Mouse (Mus musculus) lung, embryonic 16.5 days (tissue): Measurements from ENCODE around the gene Fbxo40. TPM values are rescaled to one million over a fixed set of nuclear protein-coding genes. Genes with fewer than 3 reads are reported as not detected.

Experiments used
- ATAC-seq: fragments of 200-750 bp; cut with Nextera tagmentation; 2 replicates; pipeline ENCODE4 v1.8.0; 2017; ENCODE audit warnings: low read depth, mild to moderate bottlenecking, moderate library complexity
- H3K27ac ChIP-seq: fragments of 300-500 bp; sonication (generic); 2 replicates; pipeline ENCODE4 v1.5.1; 2014; ENCODE audit warnings: mild to moderate bottlenecking, control low read depth, low read length
- H3K27me3 ChIP-seq: fragments of 300-500 bp; sonication (generic); 2 replicates; pipeline ENCODE4 v1.6.1; 2014; ENCODE audit warnings: low read depth, low read length, mixed read lengths; ENCODE audit not compliant: control insufficient read depth, insufficient read depth
- H3K36me3 ChIP-seq: fragments of 300-500 bp; sonication (generic); 2 replicates; pipeline ENCODE4 v1.6.1; 2014; ENCODE audit warnings: low read length; ENCODE audit not compliant: control insufficient read depth, insufficient read depth
- H3K4me1 ChIP-seq: fragments of 300-500 bp; sonication (generic); replicated peaks from 2 replicates; pipeline ENCODE4 v1.6.1; 2014; ENCODE audit warnings: low read length, mixed read lengths; ENCODE audit not compliant: control insufficient read depth, insufficient read depth
- H3K4me2 ChIP-seq: fragments of 300-500 bp; sonication (generic); 2 replicates; pipeline ENCODE4 v1.6.1; 2014; ENCODE audit warnings: low read depth, low read length, control low read depth
- H3K4me3 ChIP-seq: fragments of 300-500 bp; sonication (generic); 2 replicates; pipeline ENCODE4 v1.5.1; 2014; ENCODE audit warnings: mild to moderate bottlenecking, low read length, control low read depth
- H3K9ac ChIP-seq: fragments of 300-500 bp; sonication (generic); 2 replicates; pipeline ENCODE4 v1.6.1; 2014; ENCODE audit warnings: low read length, control low read depth
- H3K9me3 ChIP-seq: fragments of 300-500 bp; sonication (generic); 2 replicates; pipeline ENCODE4 v1.6.1; 2016; ENCODE audit warnings: low read length; ENCODE audit not compliant: control insufficient read depth
- WGBS: fragments of 180-500 bp; shearing (Covaris S2); extraction: QIAGEN DNeasy Blood & Tissue Kit; methylation state at CpG from one replicate; pipeline ENCODE4 v1.1.7; 2014; 5-methylcytosine and 5-hydroxymethylcytosine counted together
- polyA plus RNA-seq: library from polyadenylated mRNA; unstranded; fragments of >200 nt; fragmentation: Nextera tagmentation; extraction: Ambion mirVana; gene quantifications from 2 replicates; pipeline ENCODE4 v1.2.1, GENCODE M21; 2015

Gene Fbxo40
- polyA plus RNA-seq, 1 experiment from 2014 or later, result 0.26 TPM

DNA sequence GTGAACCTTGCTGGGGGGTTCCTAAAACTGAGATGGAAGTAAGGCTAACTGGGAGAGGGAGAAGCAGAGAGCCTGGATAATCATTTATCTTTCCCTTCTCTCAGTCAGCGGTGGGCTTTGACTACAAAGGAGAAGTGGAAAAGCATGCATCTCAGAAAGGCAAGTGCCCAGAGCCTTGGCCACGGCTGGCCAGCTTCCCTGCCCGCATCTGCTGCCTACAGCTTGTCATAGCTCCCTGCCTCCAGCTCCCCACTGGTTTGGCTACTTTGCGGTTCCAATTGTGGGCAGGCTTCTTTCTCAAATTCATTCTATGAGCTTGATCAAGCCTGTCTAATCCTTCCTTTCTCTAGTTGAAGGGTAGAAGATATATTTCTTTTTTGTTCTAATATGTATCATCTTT, 39.2 kb downstream of the Fbxo40 start:
- Histone ChIP-seq H3K27ac (no peak overlapping the region), H3K27me3 (no peaks in the 10 kb centered on the region), H3K4me3 (no peak overlapping the region), H3K36me3 (no peaks in the 10 kb centered on the region), H3K9me3 (no peaks in the 10 kb centered on the region), H3K4me2 (no peak overlapping the region), H3K9ac (no peak overlapping the region), H3K4me1 (no peaks in the 10 kb centered on the region)
- 52% methylated on average over 4 of the region's 4 CpGs for WGBS
- ATAC-seq, result no peak

DNA sequence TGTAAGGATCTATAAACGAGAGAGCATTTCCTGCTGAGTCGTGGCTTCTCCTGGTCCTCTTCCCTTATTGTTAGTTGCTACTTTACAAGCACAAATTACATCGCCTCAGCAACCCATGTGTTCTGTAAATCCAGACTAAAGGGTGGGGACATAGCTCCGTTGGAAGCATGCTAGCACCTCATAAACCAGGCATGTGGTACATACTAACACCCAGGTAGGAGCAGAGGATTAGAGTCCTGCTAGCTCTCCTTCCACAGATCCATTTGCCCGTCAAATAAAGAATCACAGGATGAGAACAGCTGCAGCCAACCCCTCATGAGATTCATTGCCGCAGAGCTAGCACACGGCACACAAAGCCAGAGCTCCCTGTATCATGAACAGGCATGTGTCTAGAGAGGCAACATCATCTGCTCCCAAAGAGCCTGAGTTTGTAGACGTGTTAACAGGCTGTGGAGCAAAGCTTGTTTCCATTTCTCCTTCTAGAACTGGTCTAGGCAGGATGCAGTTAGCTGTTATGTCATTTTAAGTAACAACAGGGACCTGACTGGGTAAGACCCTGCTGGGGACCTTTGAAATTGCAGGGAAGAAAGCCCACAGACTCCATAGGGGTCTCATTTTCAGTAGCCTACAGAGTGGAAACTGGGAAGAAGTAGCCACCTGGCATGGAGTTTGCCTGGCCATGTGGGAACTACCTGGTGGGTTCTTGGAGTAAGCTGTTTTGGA, 40.5 kb downstream of the Fbxo40 start:
- 52% methylated on average over 8 of the region's 8 CpGs for WGBS
- no peak for ATAC-seq
- H3K9ac ChIP-seq, result no peak overlapping the region

DNA sequence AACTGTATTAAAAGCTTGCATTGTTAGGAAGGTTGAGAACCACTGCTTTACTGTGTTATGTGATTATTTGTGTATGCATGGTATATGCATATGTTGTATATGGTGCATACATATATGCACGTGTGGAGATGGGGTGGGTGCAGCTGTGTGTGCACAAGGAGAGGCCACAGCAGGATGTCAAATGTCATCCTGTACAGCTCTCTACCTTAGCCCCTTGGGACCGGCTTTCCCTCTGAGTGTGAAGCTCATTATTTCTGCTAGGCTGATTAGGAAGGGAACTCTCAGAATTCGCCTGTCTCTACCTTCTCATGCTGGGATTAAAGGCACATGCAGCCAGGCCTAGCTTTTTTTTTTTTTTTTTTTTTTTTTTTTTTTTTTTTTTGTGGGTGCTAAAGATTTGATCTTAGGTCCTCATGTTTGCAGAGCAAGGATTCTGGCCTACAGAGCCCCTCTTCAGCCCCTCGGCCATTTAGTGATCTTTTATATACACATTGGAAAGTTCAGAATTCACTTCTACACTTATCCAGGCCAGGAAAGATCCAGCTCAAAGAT, 42.5 kb downstream of the Fbxo40 start:
- H3K36me3 ChIP-seq, result no peaks in the 10 kb centered on the region
- H3K27ac ChIP-seq, result no peak overlapping the region
- no peaks in the 10 kb centered on the region for H3K27me3 ChIP-seq
- no peak overlapping the region for H3K9ac ChIP-seq
- H3K9me3 ChIP-seq, result no peaks in the 10 kb centered on the region
- ATAC-seq, result no peak
- WGBS, result 44% methylated on average over 4 of the region's 4 CpGs
- H3K4me3 ChIP-seq, result no peak overlapping the region
- no peak overlapping the region for H3K4me2 ChIP-seq
- H3K4me1 ChIP-seq, result no peaks in the 10 kb centered on the region

More for the DNA sequence above, 40.5 kb downstream of the Fbxo40 start:
- H3K4me1 ChIP-seq, result no peaks in the 10 kb centered on the region
- H3K4me3 ChIP-seq, result no peak overlapping the region
- H3K4me2 ChIP-seq, result no peak overlapping the region
- no peaks in the 10 kb centered on the region for H3K36me3 ChIP-seq
- H3K27me3 ChIP-seq, result no peaks in the 10 kb centered on the region
- no peak overlapping the region for H3K27ac ChIP-seq
- no peaks in the 10 kb centered on the region for H3K9me3 ChIP-seq

DNA sequence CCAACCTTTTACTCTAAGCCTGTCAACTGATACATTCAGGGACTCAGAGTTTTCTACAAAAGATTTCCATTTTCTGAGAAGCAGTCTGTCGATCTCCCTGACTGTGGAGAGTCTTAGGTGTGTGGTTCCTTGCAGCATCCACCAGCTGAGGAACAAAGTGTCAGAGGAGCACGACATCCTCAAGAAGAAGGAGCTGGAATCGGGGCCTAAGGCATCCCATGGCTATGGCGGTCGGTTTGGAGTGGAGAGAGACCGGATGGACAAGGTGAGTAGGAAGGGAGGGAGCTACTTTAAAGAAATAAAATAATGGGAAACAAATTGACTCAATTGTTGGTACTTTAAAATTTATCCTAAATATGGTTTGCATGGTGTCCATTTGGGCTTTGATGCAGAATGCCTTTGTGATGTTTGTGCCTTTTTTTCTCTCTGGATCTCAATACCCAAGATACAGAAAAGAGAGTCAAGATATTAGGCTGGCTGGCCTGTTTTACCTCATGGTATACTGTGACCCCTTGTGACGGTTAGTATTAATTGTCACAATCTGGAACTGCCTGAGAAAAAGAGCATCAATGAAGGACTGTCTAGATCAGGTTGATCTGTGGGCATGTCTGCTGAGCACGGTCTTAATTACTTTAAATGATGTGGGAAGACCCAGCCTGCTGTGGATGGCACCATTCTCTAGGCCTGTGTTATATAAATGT, 43.7 kb downstream of the Fbxo40 start:
- no peak overlapping the region for H3K9ac ChIP-seq
- no peaks in the 10 kb centered on the region for H3K4me1 ChIP-seq
- H3K4me3 ChIP-seq, result no peak overlapping the region
- H3K9me3 ChIP-seq, result no peaks in the 10 kb centered on the region
- ATAC-seq, result no peak
- H3K36me3 ChIP-seq, result no peaks in the 10 kb centered on the region
- no peaks in the 10 kb centered on the region for H3K27me3 ChIP-seq
- H3K27ac ChIP-seq, result no peak overlapping the region
- 75% methylated on average over 8 of the region's 8 CpGs for WGBS
- no peak overlapping the region for H3K4me2 ChIP-seq

DNA sequence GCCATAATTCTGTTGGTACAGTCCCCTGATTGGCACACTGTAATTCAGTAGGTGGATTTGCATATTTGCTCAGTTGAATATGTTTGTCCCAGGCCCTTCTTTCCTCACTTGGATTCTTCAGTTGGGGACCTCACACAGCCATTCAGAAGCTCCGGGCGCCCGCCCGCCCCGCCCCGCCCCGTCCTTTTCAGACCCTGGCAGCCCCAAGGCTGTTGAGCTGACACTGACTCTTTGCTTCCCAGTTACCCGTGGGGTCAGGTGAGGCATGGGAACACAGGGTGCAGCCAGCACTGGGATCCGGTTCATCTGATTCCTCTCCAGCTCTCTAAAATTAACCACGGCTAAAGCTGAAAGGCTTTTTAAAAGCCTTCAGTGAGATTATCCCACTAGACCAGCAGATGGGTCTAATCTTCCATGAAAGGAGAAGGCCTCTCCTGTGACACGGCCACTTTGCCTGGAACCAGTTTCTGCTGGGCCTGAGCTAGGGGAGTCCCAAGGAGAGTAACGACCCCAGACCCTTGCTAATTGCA, 45.3 kb downstream of the Fbxo40 start:
- no peaks in the 10 kb centered on the region for H3K36me3 ChIP-seq
- ATAC-seq, result no peak
- WGBS, result 63% methylated on average over 12 of the region's 12 CpGs
- no peak overlapping the region for H3K9ac ChIP-seq
- no peak overlapping the region for H3K27ac ChIP-seq
- H3K4me2 ChIP-seq, result no peak overlapping the region
- no peaks in the 10 kb centered on the region for H3K27me3 ChIP-seq
- no peaks in the 10 kb centered on the region for H3K4me1 ChIP-seq
- no peak overlapping the region for H3K4me3 ChIP-seq
- H3K9me3 ChIP-seq, result no peaks in the 10 kb centered on the region

DNA sequence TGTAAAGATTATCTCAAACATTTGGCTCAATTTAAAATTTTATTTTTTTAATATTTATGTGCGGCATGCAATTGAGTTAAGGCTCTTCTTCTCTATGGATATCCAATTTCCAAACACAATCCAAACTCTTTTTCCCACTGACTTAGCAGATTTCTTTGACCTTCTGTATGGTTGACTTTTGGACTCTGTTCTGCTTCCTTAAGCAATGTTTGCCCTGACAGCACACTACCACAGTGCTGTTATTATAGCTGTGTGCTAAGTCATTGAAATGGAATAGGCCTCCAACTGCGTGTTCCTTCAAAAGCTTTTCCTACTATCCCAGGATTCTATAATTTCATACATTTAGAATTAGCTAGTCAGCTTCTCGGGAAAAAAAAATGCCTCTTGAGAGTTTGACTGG, 46.7 kb downstream of the Fbxo40 start:
- no peaks in the 10 kb centered on the region for H3K36me3 ChIP-seq
- H3K27ac ChIP-seq, result no peak overlapping the region
- H3K9ac ChIP-seq, result no peak overlapping the region
- H3K27me3 ChIP-seq, result no peaks in the 10 kb centered on the region
- H3K4me2 ChIP-seq, result no peak overlapping the region
- no peak overlapping the region for H3K4me3 ChIP-seq
- WGBS, result 91% methylated on average over 3 of the region's 3 CpGs
- H3K4me1 ChIP-seq, result no peaks in the 10 kb centered on the region
- ATAC-seq, result no peak
- H3K9me3 ChIP-seq, result no peaks in the 10 kb centered on the region

DNA sequence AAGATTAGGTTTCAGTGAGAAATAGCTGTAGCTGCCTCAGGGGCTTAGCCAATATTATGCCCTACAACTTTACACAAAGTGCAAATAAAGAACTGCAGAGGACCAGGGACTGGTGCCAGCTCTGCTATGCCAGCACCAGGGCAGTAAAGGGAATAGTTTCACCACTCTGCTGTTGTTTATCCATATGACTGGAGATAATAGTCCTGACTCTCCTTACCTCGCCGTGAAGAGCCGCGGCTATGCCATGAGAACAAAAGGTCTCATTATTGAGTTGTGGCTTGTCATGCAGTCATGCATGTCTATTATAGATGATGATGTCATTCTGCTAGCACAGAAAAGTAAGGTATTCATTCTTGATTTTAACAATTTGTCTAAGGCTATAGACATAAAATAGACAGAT, 48.4 kb downstream of the Fbxo40 start:
- H3K36me3 ChIP-seq, result no peaks in the 10 kb centered on the region
- H3K4me1 ChIP-seq, result no peaks in the 10 kb centered on the region
- H3K9ac ChIP-seq, result no peak overlapping the region
- ATAC-seq, result no peak
- WGBS, result 65% methylated on average over 4 of the region's 4 CpGs
- no peak overlapping the region for H3K4me3 ChIP-seq
- no peak overlapping the region for H3K27ac ChIP-seq
- no peak overlapping the region for H3K4me2 ChIP-seq
- no peaks in the 10 kb centered on the region for H3K27me3 ChIP-seq
- no peaks in the 10 kb centered on the region for H3K9me3 ChIP-seq

DNA sequence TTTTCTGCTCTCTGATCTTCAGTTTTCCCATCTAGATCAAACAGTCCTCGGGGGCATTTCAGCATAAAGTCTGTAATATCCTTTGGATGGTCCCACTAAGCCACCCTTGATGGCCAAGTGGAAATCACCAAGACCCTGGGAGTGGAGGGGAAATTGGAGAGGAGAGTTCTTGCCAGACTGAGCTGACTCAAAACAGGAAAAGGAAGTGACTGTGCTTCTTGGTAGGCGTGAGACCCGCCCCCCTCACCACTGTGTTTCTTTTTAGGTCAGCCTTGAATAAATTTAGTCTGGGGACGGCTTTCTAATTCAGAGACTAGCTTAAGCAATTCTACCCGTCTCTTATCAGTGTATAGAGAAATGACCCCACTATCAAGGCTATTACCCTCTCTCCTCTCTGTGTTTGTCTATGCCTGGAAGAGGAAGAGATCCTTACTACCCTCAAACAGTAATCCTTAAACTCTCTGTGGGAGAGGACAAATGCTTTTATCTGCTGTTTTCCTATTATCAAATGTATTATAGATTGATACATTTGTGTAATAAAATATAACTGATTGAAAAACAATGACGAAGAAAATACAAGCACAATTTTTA, 49.0 kb downstream of the Fbxo40 start:
- no peaks in the 10 kb centered on the region for H3K9me3 ChIP-seq
- H3K27me3 ChIP-seq, result no peaks in the 10 kb centered on the region
- no peak overlapping the region for H3K4me2 ChIP-seq
- no peak overlapping the region for H3K27ac ChIP-seq
- H3K9ac ChIP-seq, result no peak overlapping the region
- no peak for ATAC-seq
- no peaks in the 10 kb centered on the region for H3K36me3 ChIP-seq
- no peak overlapping the region for H3K4me3 ChIP-seq
- no peaks in the 10 kb centered on the region for H3K4me1 ChIP-seq
- 51% methylated on average over 6 of the region's 6 CpGs for WGBS

DNA sequence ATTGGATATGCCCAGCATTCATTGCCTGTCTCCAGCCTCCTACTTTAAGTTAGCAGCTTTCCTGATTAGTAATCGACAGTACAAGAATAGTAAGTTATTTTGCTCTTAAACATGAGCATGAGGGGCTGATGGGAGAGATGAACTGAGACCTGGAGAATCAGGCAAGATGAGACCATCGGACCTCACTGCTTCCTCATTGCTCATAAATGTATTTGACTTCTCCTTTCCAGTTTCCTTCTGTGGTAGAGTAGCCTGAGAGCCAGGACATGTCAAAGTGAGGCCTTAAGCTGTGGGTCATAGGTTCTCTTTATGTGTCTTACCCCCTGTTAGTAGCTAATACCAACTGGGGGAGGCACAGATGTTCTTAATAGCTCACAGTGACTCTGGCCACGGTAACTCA, 54.5 kb downstream of the Fbxo40 start:
- 80% methylated on average over 3 of the region's 3 CpGs for WGBS
- H3K4me1 ChIP-seq, result no peaks in the 10 kb centered on the region; the same call in 1 of the 2 replicates
- H3K4me3 ChIP-seq, result no peak overlapping the region
- no peak for ATAC-seq
- no peak overlapping the region for H3K9ac ChIP-seq
- no peaks in the 10 kb centered on the region for H3K27me3 ChIP-seq
- no peak overlapping the region for H3K27ac ChIP-seq
- H3K4me2 ChIP-seq, result no peak overlapping the region
- H3K36me3 ChIP-seq, result peaks cover 5% of the 10 kb centered on the region; the same call in 1 of the 2 replicates
- H3K9me3 ChIP-seq, result no peaks in the 10 kb centered on the region
